Mouse (Mus musculus): Measurements from ENCODE around the gene Spag5.

DNA sequence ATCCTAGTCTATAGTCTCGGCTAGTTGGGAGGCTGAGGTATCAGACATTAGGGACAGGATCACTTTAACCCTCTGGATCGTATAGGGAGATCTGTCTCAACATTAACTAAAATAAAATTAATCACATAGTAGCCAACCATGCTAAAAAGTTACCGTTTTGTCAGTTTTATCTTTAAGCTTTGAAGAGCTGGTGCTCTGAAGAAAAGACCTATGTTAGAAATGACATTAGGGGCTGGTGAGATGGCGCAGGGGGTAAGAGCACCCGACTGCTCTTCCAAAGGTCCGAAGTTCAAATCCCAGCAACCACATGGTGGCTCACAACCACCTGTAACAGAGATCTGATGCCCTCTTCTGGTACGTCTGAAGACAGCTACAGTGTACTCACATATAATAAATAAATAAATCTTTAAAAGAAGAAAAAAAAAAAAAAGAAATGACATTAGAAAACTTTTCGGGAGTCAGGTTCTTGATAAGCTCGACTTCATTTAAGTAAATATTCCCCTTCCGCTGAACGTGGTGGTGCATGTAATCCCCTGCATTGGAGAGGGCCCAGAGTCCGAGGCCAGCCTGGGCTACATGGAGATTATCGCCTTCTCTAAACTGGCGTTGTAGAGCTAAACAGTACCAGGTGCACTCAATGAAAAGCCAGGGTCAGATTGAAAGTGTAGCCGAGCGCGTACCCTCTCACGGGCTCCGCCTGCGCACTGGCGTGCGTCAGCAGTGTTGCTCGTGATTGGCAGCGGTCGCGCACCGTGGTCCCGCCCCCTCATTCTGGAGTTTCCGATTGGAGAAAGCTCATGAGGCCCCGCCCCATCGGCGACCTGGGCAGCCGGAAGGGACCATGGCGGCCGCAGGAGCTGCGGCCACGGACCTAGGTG, 26.5 kb downstream of the Spag5 start, which contains the start of gene Pigs:
- TF ChIP-seq POLR2A (IDR thresholded peaks at IDR 0.05; ENCODE audit: low read depth, low read length): peak; percentile 52
- no peak for TF ChIP-seq CTCF (IDR thresholded peaks at IDR 0.05; ENCODE audit: extremely low read depth, insufficient read depth, insufficient read length, insufficient replicate concordance)

Data from spleen, adult 2 months (tissue).